Mouse (Mus musculus) frontal cortex, postnatal 25 days (tissue): ENCODE data around the gene Nrxn2.

Source experiments
- DNase-seq, 2 experiments: peaks; one replicate each; pipeline ENCODE4 v3.0.0; 2022; ENCODE audit warnings: low spot score in 2 of 2

Nrxn2 gene

DNA sequence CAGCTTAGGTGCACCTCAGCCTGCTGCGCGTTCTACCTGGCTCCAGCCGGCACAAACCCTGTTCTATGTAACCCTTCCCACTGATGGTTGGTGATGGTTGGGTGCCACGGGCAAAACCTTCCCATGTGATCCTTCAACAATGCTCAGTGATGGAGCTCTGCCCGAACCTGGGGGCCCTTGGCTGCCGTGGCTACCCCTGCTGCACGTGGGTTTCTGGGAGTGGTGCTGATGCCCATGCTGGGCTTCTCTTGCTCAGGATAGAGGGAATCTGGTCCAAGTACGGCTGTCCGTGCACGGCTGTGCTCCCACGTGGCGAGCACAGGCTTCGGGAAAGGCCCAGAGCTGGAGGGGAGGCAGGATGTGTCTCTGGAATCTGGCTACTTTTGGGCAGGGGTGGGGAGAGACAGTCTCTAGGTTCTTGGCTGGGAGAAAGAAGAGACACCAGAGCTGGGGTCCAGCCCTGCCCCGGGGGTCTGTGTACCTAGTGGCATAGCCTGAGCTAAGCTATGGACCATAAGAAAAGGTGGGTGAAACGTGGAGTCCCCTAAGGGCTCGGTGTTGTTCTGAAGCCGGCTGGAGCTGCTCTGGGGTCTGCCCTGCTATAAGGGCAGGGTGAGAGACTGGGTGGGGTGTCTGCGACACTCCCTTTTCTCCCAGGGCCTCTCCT, 76.1 kb downstream of the Nrxn2 start:
- DNase-seq: no peak

DNA sequence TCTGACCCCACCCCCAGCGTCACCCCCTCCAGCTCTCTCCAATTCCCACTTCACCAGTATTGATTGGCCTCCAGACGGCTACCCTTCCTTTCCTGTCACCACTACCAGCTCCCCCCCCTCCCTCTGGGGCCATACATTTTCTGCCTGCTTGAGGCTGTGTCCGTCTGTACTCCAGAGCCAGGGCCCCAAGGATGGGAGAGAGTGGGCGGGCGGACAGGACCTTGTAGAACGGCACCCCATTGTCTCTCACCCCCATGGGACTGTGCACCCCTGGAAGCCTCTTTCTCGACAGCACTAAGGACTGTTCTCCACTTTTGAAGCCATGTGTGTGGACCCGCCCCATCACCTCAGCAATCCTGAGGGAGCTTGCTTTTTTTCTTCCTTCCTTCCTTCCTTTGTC, 77.2 kb downstream of the Nrxn2 start:
- no peak for DNase-seq

DNA sequence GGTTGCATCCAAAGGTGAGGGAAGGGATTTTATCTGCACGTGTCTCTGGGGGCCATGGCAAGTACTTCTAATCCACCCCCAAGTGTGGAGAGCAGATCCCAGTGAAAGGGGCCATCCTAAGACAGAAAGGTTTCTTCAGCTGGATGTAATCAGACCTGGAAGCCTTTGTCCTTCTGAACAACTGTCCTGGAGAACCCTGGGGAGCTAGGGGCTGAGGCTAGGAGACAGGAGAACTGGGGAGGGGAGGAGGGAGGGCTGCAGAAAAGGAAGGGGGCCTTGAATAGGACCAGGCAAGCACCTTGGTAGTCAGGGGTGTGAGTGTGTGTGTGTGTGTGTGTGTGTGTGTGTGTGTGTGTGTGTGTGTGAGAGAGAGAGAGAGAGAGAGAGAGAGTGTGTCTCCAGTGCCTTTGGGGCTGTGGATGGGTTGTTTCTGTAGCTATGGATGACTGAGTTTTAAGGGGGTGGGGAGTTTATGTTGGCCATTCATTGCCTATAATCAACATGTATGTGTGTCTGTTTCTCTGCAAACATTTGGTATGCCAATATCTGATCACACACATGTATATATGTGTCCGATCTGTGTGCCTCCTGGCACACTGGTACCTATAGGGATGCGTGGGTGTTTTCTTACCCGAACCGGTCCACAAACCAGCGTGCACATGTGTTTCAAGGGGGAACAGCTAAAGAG, 78.1 kb downstream of the Nrxn2 start:
- DNase-seq: no peak

DNA sequence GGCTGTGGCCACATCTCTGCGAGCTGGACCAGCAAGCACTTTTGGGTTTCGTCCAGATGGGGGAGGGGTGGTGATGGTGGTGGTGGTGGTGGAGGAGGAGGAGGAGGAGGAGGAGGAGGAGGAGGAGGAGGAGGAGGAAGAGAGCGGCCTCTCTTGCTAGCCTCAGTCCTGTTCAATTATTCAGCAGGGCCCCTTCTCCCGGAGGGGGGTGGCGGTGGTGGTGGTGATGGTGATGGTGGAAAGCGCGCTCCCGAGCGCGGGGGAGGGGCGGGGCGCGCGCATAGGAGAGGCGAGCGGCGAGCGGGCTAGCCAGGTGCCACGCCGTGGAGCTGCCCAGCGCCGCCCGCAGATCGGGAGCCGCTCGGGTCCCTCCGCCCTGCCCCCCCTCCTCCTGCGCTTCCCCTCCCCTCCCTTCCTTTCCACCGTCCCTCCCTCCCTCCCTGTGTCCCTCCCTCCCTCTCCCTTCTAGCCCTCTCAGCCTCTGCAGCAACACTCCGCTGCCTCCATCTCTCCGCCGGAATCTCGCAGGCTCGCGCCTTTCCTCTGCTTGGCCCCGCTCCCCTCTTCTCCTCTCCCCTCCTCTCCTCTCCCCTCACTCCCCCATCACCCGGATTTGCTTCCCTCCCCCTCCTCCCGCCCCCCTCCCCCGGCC, 78.7 kb downstream of the Nrxn2 start:
- DNase-seq: no peak

DNA sequence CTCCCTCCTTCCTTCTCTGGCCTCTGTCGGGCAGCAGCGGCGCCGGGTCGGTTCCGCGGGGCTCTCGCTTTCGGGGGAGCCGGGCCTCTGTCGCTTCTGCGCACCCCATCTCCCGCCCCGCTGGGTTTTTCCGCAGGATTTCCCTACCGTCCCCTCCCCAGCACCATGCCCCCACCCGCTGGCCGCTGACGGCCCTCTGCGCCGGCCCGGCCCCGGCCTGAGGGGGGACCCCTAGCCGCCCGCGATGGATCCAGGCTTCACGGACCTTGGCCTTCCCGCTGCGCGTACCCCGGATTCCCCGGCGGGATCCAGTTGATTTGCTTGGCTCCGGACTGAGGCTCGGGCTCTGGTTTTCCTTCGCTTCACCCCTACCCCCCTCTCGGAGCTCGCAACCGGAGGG, 79.3 kb downstream of the Nrxn2 start:
- DNase-seq: no peak

DNA sequence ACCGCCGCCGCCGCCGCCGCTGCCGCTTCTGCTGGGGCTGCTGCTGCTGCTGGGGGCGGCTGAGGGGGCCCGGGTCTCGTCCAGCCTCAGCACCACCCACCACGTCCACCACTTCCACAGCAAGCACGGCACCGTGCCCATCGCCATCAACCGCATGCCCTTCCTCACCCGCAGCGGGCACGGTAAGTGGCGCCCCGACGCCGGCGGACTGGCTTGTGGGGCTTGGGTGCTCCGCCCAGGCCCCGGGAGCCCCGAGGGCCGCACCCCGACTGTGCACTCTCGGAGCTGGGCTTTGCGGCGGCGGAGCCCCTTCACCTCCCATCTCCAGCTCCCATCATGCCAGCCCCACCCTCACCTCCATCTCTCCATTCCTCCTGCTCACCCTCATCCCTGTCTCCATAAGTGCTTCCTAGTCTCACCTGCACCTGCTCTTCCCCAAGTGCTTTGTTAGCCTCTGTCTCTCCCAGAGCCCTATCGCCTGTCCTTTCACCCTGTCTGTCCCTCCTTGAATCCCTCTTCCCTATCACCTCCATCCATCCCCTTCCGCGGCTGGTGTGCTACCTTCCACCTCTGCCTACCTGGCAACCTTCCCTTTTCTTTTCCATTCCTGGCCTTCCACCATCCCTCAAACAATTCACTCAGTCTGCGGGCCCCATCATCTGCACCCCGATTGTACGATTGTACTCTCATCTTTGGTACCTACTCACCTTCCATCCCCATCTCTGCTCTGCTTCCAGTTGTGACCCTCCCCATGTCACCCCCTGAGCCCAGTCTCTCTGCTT, 80.0 kb downstream of the Nrxn2 start:
- DNase-seq: no peak

DNA sequence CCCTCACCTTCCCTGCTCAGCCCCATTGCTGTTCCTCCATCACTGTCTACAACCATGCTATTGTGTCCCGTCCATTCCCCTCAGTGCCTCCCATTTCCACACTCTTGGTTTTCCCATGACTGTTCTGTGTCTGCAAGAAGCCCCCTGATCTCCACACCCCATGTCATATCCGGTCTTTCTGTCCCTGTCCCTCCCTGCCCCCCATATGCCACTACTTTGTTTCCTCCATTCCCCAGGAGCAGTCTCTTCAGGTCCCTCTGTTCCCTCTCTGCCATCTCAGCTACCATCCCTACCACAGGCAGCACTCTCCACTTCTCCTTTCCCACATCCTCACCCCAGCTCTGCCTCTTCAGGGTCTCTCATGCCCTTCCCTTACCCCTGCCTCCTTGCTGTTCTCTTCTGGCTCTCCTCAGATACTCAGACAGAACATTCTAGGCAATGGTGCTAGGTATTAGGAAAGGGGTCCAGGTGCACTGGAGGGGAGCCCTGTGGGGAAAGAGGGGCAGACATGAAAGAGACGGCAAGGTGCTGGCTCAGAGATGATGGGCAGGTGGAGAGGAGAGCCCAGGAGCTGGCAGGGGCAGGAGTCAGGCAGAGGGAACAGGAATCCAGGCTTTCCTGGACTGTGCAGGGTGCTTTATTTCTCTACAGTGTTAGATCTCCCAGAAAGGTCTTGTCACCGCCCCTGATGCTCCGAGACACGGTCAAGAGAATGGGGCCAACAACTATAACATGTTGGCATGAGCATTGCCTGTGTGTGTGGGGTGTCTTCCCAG, 81.5 kb downstream of the Nrxn2 start:
- no peak for DNase-seq

DNA sequence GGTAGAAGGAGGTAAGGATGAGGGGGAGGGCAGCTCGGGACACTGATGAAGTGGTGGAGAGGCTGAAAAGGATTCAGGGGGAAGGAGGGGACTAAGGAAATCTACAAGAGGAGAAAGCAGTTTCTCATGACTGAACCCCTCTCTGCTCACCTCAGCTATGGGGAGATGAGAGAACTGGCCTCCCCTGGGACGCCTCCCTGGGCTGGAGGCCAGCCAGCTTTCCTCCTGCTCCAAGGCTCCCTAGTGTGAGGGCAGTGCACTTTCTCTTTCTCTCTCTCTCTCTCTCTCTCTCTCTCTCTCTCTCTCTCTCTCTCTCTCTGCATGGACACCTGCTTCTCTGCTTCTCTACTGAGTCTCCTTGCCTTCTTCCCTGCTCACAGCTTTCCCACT, 82.1 kb downstream of the Nrxn2 start:
- DNase-seq: no peak

DNA sequence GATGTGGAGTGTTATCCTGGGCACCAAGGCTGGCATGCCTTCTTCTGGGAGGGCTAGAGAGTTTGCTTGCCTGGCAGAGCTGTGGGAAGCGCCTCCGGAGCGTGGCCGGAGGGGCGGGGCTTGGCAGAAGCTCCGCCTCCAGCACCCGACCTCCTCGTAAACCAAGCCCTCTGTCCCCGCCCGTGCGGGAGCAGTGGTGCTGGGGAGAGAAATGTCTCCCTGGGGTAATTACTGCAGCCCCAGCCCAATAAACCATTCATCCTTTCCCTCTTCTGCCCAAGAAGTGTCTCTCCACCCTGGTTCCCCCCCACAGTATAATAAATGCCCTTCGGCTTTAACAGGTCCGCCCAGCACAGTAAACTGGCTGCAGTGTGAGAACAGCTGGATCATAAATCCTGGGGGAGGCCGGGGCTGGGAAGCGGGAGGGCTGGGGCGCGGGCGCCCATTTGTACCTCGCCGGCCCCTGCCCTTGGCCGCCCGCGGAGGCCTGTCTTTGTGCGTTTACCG, 83.6 kb downstream of the Nrxn2 start:
- peak; percentile 68 to 70 for DNase-seq

DNA sequence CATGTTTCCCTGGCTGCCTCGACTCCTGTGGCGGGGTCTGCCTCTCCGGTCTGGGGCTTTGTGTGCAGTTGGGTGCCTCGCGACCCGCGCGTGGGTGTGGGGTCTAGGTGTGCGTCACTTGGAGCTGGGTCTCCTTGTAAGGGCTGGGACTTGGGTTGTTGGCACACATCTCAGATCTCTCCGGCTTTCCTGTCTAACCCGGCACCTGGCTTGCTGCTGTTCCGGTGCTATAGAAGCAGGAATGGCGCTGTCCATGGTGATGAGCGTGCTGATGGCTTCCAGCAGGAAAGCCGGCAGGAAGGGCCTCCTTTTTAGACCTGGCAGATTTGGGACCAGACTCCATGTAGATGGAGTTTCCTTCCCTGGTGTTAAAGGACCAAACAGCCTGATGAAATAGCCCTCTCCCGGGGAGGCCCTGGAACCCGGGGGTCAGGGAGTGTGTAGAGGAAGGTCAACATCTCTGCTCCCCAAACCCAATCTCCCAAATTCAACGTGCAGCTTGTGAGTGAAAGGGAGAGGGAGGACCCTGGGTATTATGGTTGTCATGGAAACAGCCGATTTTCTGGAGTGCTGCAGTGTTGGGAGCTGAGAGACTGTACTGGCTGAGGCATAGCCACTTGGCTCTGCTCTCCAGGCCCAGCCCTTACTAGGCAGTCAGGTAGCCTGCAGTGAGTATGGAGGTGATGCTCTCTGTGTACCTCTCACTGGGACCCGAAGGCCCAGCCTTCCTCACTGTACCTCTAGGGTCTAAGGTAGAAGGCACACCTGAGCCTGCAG, 84.2 kb downstream of the Nrxn2 start:
- no peak for DNase-seq

DNA sequence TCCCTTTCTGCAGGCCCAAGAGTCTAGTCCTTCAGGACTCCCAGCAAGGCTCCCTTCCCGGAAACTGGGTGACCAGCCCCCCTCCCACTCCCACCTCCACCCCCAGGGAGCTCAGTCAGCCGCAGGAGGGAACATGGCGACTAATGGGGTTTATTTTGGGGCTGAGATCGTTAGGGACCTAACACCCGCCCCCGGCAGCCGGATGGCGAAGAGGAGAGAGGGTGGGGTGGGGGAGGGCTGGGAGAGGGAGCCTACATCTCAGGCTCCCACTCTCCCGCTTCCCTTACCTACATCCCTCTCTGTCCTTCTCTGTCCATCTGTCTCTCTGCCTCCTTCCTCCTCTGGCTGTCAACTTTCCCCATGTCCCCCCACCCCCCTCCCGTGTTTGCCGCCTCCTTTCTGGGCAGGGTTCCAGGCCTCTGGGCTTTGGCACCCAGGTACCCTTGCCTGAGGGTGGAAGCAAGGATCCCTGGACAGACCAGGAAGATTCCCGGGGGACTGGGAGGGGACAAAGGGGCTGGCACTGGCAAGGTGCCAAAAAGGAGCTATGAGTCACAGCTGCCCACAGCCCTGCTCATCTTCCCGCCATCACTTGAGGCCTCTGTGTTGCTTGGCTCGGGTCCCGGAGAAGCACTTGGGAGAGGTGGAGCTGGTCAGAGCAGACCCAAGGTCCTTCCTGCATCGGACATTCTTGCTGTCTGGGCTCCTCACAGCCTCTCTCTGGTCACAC, 85.6 kb downstream of the Nrxn2 start:
- peak; percentile 45 to 66 for DNase-seq

DNA sequence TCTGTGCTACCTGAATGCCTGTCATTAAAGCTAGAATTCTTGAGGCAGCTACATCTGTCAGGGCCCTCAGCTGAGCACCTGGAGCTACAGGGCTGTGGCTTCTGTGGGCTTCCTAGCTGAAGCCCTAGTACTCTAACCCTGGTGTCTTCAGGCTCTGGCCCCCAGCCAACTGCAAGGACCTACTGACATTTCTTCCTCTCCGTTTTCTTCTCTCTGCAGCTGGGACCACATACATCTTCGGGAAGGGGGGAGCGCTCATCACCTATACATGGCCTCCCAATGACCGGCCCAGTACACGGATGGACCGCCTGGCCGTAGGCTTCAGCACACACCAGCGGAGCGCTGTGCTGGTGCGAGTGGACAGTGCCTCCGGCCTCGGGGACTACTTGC, 86.1 kb downstream of the Nrxn2 start:
- no peak for DNase-seq

DNA sequence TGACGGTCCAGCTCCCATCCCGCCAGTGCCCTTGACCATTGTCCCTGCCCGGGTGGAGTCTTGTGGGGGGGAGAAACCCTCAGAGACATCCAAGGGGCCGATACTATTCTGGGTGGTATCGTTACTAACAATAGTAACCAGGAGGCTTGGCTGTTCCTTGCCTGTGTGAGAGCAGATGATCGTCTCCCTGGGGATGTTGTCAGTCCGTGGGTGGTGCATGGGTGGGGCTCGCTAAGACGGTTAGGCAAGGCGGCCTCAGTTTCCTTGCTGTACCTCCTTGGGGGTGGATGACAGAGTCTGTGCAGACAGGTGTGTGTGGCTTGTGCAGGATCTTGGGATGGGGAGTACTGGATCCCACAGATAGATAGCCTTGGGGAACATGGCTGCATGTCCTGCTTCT, 88.9 kb downstream of the Nrxn2 start:
- no peak for DNase-seq

DNA sequence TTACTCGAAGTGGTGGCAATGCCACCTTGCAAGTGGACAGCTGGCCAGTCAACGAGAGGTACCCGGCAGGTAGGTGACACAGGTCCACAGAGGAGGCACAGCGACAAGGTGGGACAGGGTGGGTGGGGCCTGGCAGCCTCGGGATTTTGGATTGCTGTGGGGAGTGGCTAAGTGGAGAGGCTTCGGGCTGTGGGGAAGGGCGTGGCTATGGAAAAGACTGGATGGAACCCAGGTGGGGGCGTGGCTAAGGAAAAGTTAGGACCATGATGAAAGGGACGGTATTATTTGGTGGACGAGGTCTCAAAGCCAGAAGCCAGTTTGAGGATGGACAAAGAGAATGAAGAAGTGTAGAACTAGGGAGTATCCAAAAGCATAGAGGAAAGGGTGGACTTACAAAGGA, 91.3 kb downstream of the Nrxn2 start:
- no peak for DNase-seq

DNA sequence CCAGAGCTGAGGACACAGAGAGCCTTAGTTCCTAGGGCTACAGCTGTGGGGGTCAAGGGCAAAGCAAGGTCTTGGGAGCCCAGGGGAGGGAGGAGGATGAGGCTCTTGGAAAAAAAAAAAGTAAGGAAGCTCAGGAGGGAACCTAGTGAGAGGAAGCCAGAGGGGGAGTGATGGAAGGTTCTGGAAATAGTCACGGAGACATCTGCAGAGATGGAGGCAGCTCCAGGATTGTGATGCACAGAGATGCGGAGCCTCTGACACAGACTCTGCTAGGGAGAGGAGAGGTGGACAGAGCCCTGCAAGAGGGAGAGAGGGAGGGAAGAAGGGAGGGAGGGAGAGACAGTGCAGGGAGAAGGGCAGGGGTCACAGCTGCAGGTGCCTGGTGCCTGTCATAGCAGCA, 92.0 kb downstream of the Nrxn2 start:
- no peak for DNase-seq

DNA sequence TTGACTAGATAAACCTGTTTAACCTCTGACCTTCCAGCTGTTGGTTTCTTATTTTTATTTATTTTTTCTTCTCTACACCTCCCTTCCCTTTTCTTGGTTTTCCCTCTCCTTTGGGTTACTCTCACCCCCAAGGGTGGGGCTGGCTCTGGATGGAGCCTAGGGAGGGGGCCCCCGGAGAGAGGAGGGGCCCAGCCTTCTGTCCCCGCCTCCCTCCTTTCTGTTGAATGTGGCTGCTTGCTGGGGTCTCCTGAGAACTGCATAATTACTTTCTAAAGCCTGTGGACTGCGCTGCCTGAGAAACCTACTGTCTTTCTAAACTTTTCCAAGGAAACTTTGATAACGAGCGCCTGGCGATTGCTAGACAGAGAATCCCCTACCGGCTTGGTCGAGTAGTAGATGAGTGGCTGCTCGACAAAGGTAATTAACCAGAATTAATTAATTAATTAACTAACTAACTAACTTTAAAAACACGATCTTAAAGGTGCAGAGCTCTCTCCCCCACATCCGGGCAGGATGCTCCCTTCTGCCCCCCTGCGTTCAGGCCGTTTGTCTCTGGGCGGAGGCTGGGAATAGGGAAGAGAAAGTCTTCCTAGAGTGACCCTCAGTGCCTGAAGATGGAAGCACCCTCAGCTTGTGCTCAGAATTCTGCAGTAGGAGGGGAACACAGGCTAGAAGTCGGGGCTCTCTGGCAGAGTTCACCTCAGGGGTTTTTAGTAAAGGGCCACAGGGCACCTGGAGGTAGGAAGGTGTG, 95.0 kb downstream of the Nrxn2 start:
- DNase-seq: no peak

DNA sequence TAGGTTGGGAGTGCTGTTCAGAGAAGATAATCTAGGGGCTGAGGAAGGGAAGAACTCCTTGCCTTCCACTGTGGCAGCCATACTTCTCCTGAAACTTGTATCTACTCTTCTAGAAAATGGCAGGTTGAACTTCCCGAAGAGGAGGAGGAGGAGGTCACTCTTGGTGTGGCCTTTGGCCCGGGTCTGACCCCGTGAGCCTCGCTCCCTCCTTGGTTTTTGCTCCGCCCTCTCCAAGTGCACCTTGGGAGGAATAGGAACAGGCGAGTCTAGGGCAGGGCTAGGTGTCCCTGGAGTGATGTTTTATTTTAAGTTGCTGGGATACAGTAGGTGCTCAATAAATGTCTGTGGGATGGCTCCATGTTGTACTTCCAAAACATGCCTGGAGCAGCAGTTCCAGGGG, 96.4 kb downstream of the Nrxn2 start:
- DNase-seq: no peak

DNA sequence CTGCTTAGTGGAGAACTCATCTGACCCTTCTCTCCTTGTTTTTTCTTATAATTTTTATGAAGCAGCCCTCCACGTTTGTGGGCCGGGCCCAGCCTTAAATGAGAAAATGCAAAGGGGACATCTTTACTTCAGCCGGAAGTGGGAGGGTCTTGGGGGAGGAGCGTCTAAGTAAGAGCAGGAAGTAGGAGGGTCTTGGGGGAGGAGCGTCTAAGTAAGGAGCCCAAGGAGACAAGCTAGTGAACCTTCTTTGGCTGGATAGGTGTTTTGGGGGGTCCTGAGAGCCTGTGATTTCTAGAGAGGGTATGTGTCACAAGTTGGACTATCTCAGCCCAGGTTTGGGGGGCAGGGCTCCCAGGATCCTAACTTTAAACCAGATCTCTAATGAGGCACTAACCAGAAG, 96.9 kb downstream of the Nrxn2 start:
- no peak for DNase-seq

DNA sequence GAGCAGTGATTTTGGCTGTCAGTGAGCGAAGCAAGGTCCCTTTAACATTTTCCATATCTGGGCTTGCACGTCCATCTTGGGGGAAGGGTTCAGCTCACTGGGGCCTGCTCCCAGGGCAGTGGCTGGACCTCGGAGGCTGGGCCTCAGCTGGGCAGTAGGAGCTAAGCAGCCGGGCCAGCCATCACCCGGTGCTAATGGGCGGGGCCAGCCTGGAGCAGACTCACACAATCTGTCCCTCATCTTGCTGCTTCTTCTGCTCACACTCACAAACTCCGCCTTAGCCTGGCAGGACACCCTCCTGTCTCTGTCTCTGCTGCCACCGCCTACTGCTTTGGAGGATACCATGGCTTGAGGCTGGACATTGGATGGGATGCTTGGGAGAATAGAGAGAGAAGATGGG, 97.6 kb downstream of the Nrxn2 start:
- no peak for DNase-seq
